Mouse (Mus musculus) neural tube, embryonic 14.5 days (tissue): ENCODE measurements around the gene Tgfb1i1. TPM values are rescaled to one million over a fixed set of nuclear protein-coding genes. Genes with fewer than 3 reads are reported as not detected.
A peak's percentile ranks its signal among the peaks of the same experiment; 100 is the strongest.

Experiments
- ATAC-seq: fragments of 200-750 bp; cut with Nextera tagmentation; 2 replicates; pipeline ENCODE4 v1.8.0; 2017; ENCODE audit warnings: low read depth, mild to moderate bottlenecking, moderate TSS enrichment, moderate library complexity
- H3K27ac ChIP-seq: fragments of 300-500 bp; sonication (generic); 2 replicates; pipeline ENCODE4 v1.5.1; 2014; ENCODE audit warnings: low read depth, mild to moderate bottlenecking, control low read depth, low read length, moderate library complexity, mixed read lengths
- H3K27me3 ChIP-seq: fragments of 300-500 bp; sonication (generic); 2 replicates; pipeline ENCODE4 v1.6.1; 2014; ENCODE audit warnings: low read length; ENCODE audit not compliant: control insufficient read depth, insufficient read depth
- H3K36me3 ChIP-seq: fragments of 300-500 bp; sonication (generic); 2 replicates; pipeline ENCODE4 v1.6.1; 2014; ENCODE audit warnings: low read length, mixed read lengths; ENCODE audit not compliant: control insufficient read depth, insufficient read depth
- H3K4me1 ChIP-seq: fragments of 300-500 bp; sonication (generic); 2 replicates; pipeline ENCODE4 v1.6.1; 2014; ENCODE audit warnings: low read length; ENCODE audit not compliant: control insufficient read depth, insufficient read depth
- H3K4me2 ChIP-seq: fragments of 300-500 bp; sonication (generic); 2 replicates; pipeline ENCODE4 v1.6.1; 2014; ENCODE audit warnings: mild to moderate bottlenecking, low read depth, low read length, control low read depth
- H3K4me3 ChIP-seq: fragments of 300-500 bp; sonication (generic); 2 replicates; pipeline ENCODE4 v1.5.1; 2014; ENCODE audit warnings: low read depth, low read length, control low read depth, mixed read lengths
- H3K9ac ChIP-seq: fragments of 300-500 bp; sonication (generic); replicated peaks from 2 replicates; pipeline ENCODE4 v1.6.1; 2014; ENCODE audit warnings: low read depth, mild to moderate bottlenecking, control low read depth, low read length, mixed read lengths
- H3K9me3 ChIP-seq: fragments of 300-500 bp; sonication (generic); 2 replicates; pipeline ENCODE4 v1.6.1; 2016; ENCODE audit warnings: low read length; ENCODE audit not compliant: control insufficient read depth
- WGBS: fragments of 180-500 bp; shearing (Covaris S2); extraction: QIAGEN DNeasy Blood & Tissue Kit; methylation state at CpG from one replicate; pipeline ENCODE4 v1.1.7; 2014; 5-methylcytosine and 5-hydroxymethylcytosine counted together
- polyA plus RNA-seq: library from polyadenylated mRNA; unstranded; fragments of >200 nt; fragmentation: Nextera tagmentation; extraction: Ambion mirVana; gene quantifications from 2 replicates; pipeline ENCODE4 v1.2.1, GENCODE M21; 2014

Gene Tgfb1i1
- polyA plus RNA-seq, 1 experiment from 2014 or later: 15.2 TPM

- peaks cover 12% of the 10 kb centered on the region; the same call in 1 of the 2 replicates for H3K36me3 ChIP-seq
- WGBS: 22% methylated on average over 9 of the region's 9 CpGs
- H3K27me3 ChIP-seq: no peaks in the 10 kb centered on the region
- no peak overlapping the region for H3K4me3 ChIP-seq
- H3K4me1 ChIP-seq: no peaks in the 10 kb centered on the region
- no peak overlapping the region for H3K4me2 ChIP-seq
- 0 out of 2 replicates have a peak overlapping the region, but pooled peaks have one; percentile 8 for H3K9ac ChIP-seq
- no peak for ATAC-seq
- no peak overlapping the region for H3K27ac ChIP-seq
- H3K9me3 ChIP-seq: no peaks in the 10 kb centered on the region
Measured at GRCm38 (mm10) chr7:128288923-128289544, 42.4 kb downstream of the Tgfb1i1 start.

GRCm38 (mm10) chr7:128294785-128295184, 48.2 kb downstream of the Tgfb1i1 start:
- no peaks in the 10 kb centered on the region for H3K27me3 ChIP-seq
- 90% methylated on average over 10 of the region's 10 CpGs for WGBS
- H3K4me3 ChIP-seq: no peak overlapping the region
- H3K27ac ChIP-seq: no peak overlapping the region
- no peak for ATAC-seq
- no peaks in the 10 kb centered on the region for H3K36me3 ChIP-seq
- H3K4me2 ChIP-seq: no peak overlapping the region
- H3K9ac ChIP-seq: no peak overlapping the region
- peaks cover 12% of the 10 kb centered on the region for H3K4me1 ChIP-seq
- no peaks in the 10 kb centered on the region for H3K9me3 ChIP-seq

- H3K4me1 ChIP-seq: peaks cover 12% of the 10 kb centered on the region
- H3K9ac ChIP-seq: no peak overlapping the region
- H3K9me3 ChIP-seq: no peaks in the 10 kb centered on the region
- no peak overlapping the region for H3K4me2 ChIP-seq
- H3K27ac ChIP-seq: no peak overlapping the region
- no peak for ATAC-seq
- no peaks in the 10 kb centered on the region for H3K27me3 ChIP-seq
- H3K36me3 ChIP-seq: no peaks in the 10 kb centered on the region
- no peak overlapping the region for H3K4me3 ChIP-seq
- 65% methylated on average over 3 of the region's 3 CpGs for WGBS
Measured at GRCm38 (mm10) chr7:128296514-128296913, 49.9 kb downstream of the Tgfb1i1 start.

GRCm38 (mm10) chr7:128297291-128297616, 50.6 kb downstream of the Tgfb1i1 start:
- no peak for ATAC-seq
- Histone ChIP-seq H3K4me3 (peak overlapping the region; percentile 79), H3K27ac (peak overlapping the region; percentile 50; the same call in 1 of the 2 replicates), H3K36me3 (no peaks in the 10 kb centered on the region), H3K27me3 (no peaks in the 10 kb centered on the region), H3K4me2 (peak overlapping the region; percentile 82), H3K9ac (peak overlapping the region; percentile 83), H3K9me3 (no peaks in the 10 kb centered on the region), H3K4me1 (peaks cover 12% of the 10 kb centered on the region)
- 37% methylated on average over 10 of the region's 10 CpGs for WGBS

GRCm38 (mm10) chr7:128297617-128298480, 51.2 kb downstream of the Tgfb1i1 start, which contains the start of gene BC017158:
TSS of gene BC017158 (minus strand) at chr7:128298170.
- 2% methylated on average over 46 of the region's 47 CpGs for WGBS
- peak within 1 kb of the TSS; percentile 79 for H3K4me3 ChIP-seq
- no peaks in the 10 kb centered on the region for H3K9me3 ChIP-seq
- ATAC-seq: peak; percentile 65; the same call in 1 of the 2 replicates
- no peaks in the 10 kb centered on the region for H3K36me3 ChIP-seq
- peak within 1 kb of the TSS; percentile 83 for H3K9ac ChIP-seq
- H3K4me1 ChIP-seq: peaks cover 12% of the 10 kb centered on the region
- H3K27me3 ChIP-seq: no peaks in the 10 kb centered on the region
- peak within 1 kb of the TSS; percentile 50 for H3K27ac ChIP-seq
- H3K4me2 ChIP-seq: peak within 1 kb of the TSS; percentile 82

GRCm38 (mm10) chr7:128298481-128299342, 52.1 kb downstream of the Tgfb1i1 start:
- ATAC-seq: no peak
- WGBS: 80% methylated on average over 8 of the region's 8 CpGs
- H3K4me3 ChIP-seq: peak overlapping the region; percentile 79; the same call in 1 of the 2 replicates
- no peaks in the 10 kb centered on the region for H3K9me3 ChIP-seq
- no peak overlapping the region for H3K27ac ChIP-seq
- no peak overlapping the region for H3K9ac ChIP-seq
- peak overlapping the region; percentile 82 for H3K4me2 ChIP-seq
- no peaks in the 10 kb centered on the region for H3K27me3 ChIP-seq
- H3K36me3 ChIP-seq: no peaks in the 10 kb centered on the region
- H3K4me1 ChIP-seq: peaks cover 12% of the 10 kb centered on the region

- no peak overlapping the region for H3K4me2 ChIP-seq
- H3K27me3 ChIP-seq: no peaks in the 10 kb centered on the region
- no peak overlapping the region for H3K9ac ChIP-seq
- no peak overlapping the region for H3K4me3 ChIP-seq
- no peaks in the 10 kb centered on the region for H3K9me3 ChIP-seq
- no peaks in the 10 kb centered on the region for H3K36me3 ChIP-seq
- no peak for ATAC-seq
- WGBS: 89% methylated on average over 3 of the region's 3 CpGs
- peaks cover 12% of the 10 kb centered on the region for H3K4me1 ChIP-seq
- H3K27ac ChIP-seq: no peak overlapping the region
Measured at GRCm38 (mm10) chr7:128300952-128301351, 54.3 kb downstream of the Tgfb1i1 start.

GRCm38 (mm10) chr7:128302151-128302550, 55.5 kb downstream of the Tgfb1i1 start:
- Histone ChIP-seq H3K4me3 (no peak overlapping the region), H3K4me1 (peaks cover 9% of the 10 kb centered on the region), H3K9ac (no peak overlapping the region), H3K27ac (no peak overlapping the region), H3K4me2 (no peak overlapping the region), H3K27me3 (no peaks in the 10 kb centered on the region), H3K9me3 (no peaks in the 10 kb centered on the region), H3K36me3 (no peaks in the 10 kb centered on the region)
- 83% methylated on average over 3 of the region's 3 CpGs for WGBS
- ATAC-seq: no peak
